Mouse (Mus musculus): Measurements from ENCODE around the gene Abcg1.

DNA sequence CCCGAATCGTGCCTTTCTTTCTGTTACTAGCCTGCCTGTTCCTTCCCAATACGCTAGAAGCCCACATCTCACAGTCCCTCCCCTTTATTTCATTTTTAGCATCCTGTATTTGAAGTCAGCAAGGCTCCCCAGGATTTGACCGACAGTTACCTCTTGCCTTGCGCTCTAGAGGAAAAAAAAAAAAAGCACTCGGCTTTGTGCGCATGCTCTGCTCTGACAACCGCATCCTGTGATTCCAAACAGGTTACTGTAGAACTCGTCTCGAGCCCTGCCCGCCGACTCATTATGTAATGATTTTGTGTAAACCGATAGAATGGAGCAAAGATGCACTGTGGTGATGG is 1.2 kb downstream of the Abcg1 start:
- no peak for TF ChIP-seq CTCF (IDR thresholded peaks at IDR 0.05; ENCODE audit: borderline replicate concordance, extremely low read depth, insufficient read depth, insufficient read length)
- no peak for TF ChIP-seq POLR2A (IDR thresholded peaks at IDR 0.05; ENCODE audit: borderline replicate concordance, extremely low read depth, insufficient read depth, insufficient read length, poor library complexity, severe bottlenecking)
